Mouse (Mus musculus): ENCODE results near the gene Nbeal2.

Nbeal2 gene

GRCm38 (mm10) chr9:110673107-110673752 lies 19.3 kb upstream of the Nbeal2 start:
- peak in 1 of 2 experiments; percentile 53 for DNase-seq

GRCm38 (mm10) chr9:110672462-110673106 lies 18.6 kb upstream of the Nbeal2 start:
- DNase-seq = peak; percentile 63 to 76

GRCm38 (mm10) chr9:110669785-110670184 lies 15.8 kb upstream of the Nbeal2 start:
- DNase-seq = no peak

GRCm38 (mm10) chr9:110668601-110669293 lies 14.8 kb upstream of the Nbeal2 start:
- DNase-seq = no peak

- no peak for DNase-seq
Observed at GRCm38 (mm10) chr9:110667219-110667836, 13.4 kb upstream of the Nbeal2 start.

- DNase-seq = no peak
Observed at GRCm38 (mm10) chr9:110666374-110666773, 12.4 kb upstream of the Nbeal2 start.

- peak in 1 of 2 experiments; percentile 8 for DNase-seq
Observed at GRCm38 (mm10) chr9:110665912-110666311, 12.0 kb upstream of the Nbeal2 start.

- DNase-seq = no peak
Observed at GRCm38 (mm10) chr9:110662844-110663243, 8.9 kb upstream of the Nbeal2 start.

- no peak for DNase-seq
Observed at GRCm38 (mm10) chr9:110660856-110661612, 7.1 kb upstream of the Nbeal2 start.

- DNase-seq = no peak
Observed at GRCm38 (mm10) chr9:110660208-110660607, 6.2 kb upstream of the Nbeal2 start.

- no peak for DNase-seq
Observed at GRCm38 (mm10) chr9:110659521-110659920, 5.6 kb upstream of the Nbeal2 start.

- peak in 1 of 2 experiments; percentile 47 for DNase-seq
Observed at GRCm38 (mm10) chr9:110657474-110658078, 3.6 kb upstream of the Nbeal2 start.

- peak; percentile 96 to 98 for DNase-seq
Observed at GRCm38 (mm10) chr9:110656249-110657221, 2.6 kb upstream of the Nbeal2 start, which contains the start of gene Ccdc12. Gene Ccdc12, plus strand, starts transcription at chr9:110656503.

- DNase-seq = no peak
Observed at GRCm38 (mm10) chr9:110655651-110656007, 1.7 kb upstream of the Nbeal2 start.

GRCm38 (mm10) chr9:110654726-110655650 lies 1.0 kb upstream of the Nbeal2 start:
- no peak for DNase-seq

- no peak for DNase-seq
Observed at GRCm38 (mm10) chr9:110652963-110653654, 852 bp downstream of the Nbeal2 start.

- no peak for DNase-seq
Observed at GRCm38 (mm10) chr9:110651931-110652722, 1.8 kb downstream of the Nbeal2 start.

- DNase-seq = no peak
Observed at GRCm38 (mm10) chr9:110649775-110650174, 4.2 kb downstream of the Nbeal2 start.

Data from cerebellum, postnatal 25 days (tissue).